Mouse (Mus musculus): ENCODE measurements around the gene Bpifa5. TPM values are rescaled to one million over a fixed set of nuclear protein-coding genes. Genes with fewer than 3 reads are reported as not detected.

Gene Bpifa5
- polyA plus RNA-seq (2017; shearing (Covaris generic)): not detected

DNA sequence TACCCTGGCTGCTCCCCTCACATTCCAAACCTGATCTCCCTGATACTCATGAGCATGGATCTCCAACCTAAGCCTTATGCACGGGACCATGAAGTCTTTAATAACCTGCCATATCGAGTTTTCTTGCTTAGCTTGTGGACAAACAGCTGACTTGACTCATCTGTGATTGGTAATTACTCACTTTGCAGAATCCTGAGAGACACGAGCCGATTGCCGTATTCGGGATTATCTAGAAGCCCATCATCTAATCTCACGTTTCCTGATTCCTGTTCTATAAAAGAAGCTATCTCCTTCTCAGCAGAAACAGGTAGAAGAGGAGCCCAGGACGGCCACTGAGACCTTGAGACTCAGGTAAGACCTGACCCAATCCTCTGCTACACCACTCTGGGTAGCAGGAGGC, at the start of gene Bpifa5:
Bpifa5 (plus strand) TSS at position 301 of the 400 bp plus-strand sequence.

DNA sequence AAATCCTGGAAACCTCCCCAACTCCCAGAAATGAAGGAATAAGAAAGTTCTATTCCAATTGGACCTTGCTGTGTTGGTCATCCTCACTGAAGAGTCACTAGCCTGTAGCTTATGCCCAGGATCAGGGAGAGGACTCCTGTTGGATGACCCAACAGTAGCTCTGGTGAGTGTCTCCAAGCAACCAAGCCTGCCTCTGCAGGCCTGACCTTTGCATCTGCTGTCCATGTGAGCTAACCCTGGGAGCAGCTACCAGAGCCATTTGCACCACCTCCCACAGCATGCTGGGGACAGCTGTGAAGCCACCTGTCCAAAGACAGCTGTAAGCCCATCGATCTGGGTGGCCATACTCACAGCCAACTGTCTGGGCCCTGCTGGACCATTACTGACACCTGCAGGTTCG, 32.3 kb upstream of the Bpifa5 start, which contains the start of gene Bpifa3:
Bpifa3 (plus strand) TSS at position 217 of the 400 bp plus-strand sequence.

DNA sequence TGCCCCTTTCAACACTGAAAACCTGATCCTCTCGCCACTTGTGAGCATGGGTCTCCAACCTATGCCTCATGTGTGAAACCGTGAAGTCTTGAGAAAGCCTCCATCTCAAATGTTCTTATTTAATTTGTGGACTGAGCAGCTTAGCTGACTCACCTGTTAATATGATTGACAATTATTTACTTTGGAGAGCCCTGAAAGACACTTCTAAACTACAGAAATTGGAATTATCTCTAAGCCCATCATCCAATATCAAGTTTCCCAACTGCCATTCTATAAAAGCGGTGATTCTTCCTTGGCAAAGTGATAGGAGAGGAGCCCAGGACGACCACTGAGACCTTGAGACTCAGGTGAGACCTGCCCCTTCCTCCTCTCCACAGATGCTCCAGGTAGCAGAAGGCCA, 19.8 kb upstream of the Bpifa5 start, which contains the start of gene Bpifa1:
Bpifa1 (plus strand) TSS at position 301 of the 400 bp plus-strand sequence.

DNA sequence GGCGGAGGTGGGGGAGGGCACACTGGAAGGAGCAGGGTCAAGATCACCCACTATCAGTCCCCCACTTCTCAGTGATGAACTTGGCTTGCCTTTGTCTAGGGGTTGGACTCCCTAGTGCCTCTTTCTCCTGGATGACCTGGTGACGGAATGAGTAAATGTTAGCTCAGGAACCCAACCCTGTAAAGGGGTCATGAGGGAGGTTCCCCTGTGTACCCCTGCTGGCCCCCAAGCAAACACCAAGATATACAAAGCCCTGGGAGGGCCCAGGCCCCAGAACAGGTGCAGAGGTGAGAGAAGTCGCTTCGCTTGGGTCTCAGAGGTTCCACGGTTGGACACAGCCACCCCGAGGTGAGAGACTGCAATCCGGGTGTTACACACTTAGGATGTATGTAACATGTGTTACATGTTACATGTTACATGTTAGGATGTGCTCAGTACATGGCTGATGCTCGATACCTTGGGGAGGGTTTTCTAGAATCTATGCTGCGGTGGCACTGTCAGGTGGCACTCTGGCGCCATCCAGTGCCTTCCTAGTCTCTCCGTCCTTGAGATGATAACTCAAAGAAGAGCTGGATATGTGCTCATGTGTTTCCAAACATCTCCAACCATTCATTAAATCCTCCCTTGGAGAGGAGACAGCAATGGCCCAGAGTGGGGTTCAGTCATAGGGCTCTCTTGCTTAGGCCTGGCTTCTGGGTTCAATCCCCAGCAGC, 28.3 kb downstream of the Bpifa5 start, which contains the start of gene Bpifb1:
Bpifb1 (plus strand) TSS at position 273 of the 713 bp plus-strand sequence.

Other genes with a start within 250 kb of the Bpifa5 start
- gene Bpifb3, start 244.4 kb upstream of the Bpifa5 start, polyA plus RNA-seq (2017; shearing (Covaris generic)): not detected
- gene Bpifb4, start 224.4 kb upstream of the Bpifa5 start, polyA plus RNA-seq (2017; shearing (Covaris generic)): not detected
- gene Bpifa6, start 187.7 kb upstream of the Bpifa5 start, polyA plus RNA-seq (2017; shearing (Covaris generic)): not detected
- 1 to 10 TPM; 1.5 to 3.0 TPM for gene Bpifa2, start 154.3 kb upstream of the Bpifa5 start, polyA plus RNA-seq (2017; shearing (Covaris generic))
- gene Bpifa3, start 32.3 kb upstream of the Bpifa5 start, polyA plus RNA-seq (2017; shearing (Covaris generic)): not detected
- not detected for gene Bpifa1, start 19.7 kb upstream of the Bpifa5 start, polyA plus RNA-seq (2017; shearing (Covaris generic))
- not detected for gene Bpifb1, start 28.2 kb downstream of the Bpifa5 start, polyA plus RNA-seq (2017; shearing (Covaris generic))
- gene Bpifb5, start 61.1 kb downstream of the Bpifa5 start, polyA plus RNA-seq (2017; shearing (Covaris generic)): not detected
- not detected for gene Bpifb9a, start 95.2 kb downstream of the Bpifa5 start, polyA plus RNA-seq (2017; shearing (Covaris generic))
- gene Bpifb9b, start 144.6 kb downstream of the Bpifa5 start, polyA plus RNA-seq (2017; shearing (Covaris generic)): not detected
- 10 to 100 TPM; 17.7 to 32.1 TPM for gene Cdk5rap1, start 210.4 kb downstream of the Bpifa5 start, polyA plus RNA-seq (2017; shearing (Covaris generic))
- under 1 TPM in 1 of 2 experiments, not detected in 1; 0.37 TPM for gene Snta1, start 245.5 kb downstream of the Bpifa5 start, polyA plus RNA-seq (2017; shearing (Covaris generic))

All from activated CD4-positive, CD25-positive, alpha-beta regulatory T cell (primary cell).